Mouse (Mus musculus) MEL (cell line): ENCODE data around the gene Cpsf6. TPM values are rescaled to one million over a fixed set of nuclear protein-coding genes. Genes with fewer than 3 reads are reported as not detected.

Experiments
- DNase-seq: peaks from one replicate; pipeline ENCODE4 v3.0.0; 2011; ENCODE audit warnings: low read depth, low spot score
- H3K27ac ChIP-seq: 2 replicates; pipeline ENCODE4 v1.5.1; 2012; ENCODE audit warnings: low read depth, mild to moderate bottlenecking, control low read depth, low read length, moderate library complexity; ENCODE audit not compliant: control insufficient read depth
- H3K27me3 ChIP-seq, 2 experiments: fragments of 150-350 bp in 1 of 2; sonication (generic) in 1 of 2; 2 replicates each; pipeline ENCODE4 v1.6.1; 2012; ENCODE audit warnings: low read length in 2 of 2, mild to moderate bottlenecking in 2 of 2, improper control_type of control experiment in 1 of 2, moderate library complexity in 1 of 2; ENCODE audit not compliant: insufficient read depth in 2 of 2, control insufficient read depth in 1 of 2
- H3K36me3 ChIP-seq, 2 experiments: 2 replicates each; pipeline ENCODE4 v1.6.1; 2012 to 2014; ENCODE audit warnings: low read length in 2 of 2, improper control_type of control experiment in 1 of 2, inconsistent platforms in 1 of 2, mild to moderate bottlenecking in 1 of 2; ENCODE audit not compliant: insufficient read depth in 2 of 2, control insufficient read depth in 1 of 2
- H3K4me1 ChIP-seq, 2 experiments: fragments of 150-350 bp in 1 of 2; sonication (generic) in 1 of 2; 2 replicates each; pipeline ENCODE4 v1.6.1; 2012; ENCODE audit warnings: low read length in 2 of 2, improper control_type of control experiment in 1 of 2, mild to moderate bottlenecking in 1 of 2; ENCODE audit not compliant: insufficient read depth in 2 of 2, control insufficient read depth in 1 of 2
- H3K4me3 ChIP-seq, 2 experiments: fragments of 150-350 bp in 1 of 2; sonication (generic) in 1 of 2; 2 replicates each; pipeline ENCODE4 v1.5.1; 2012; ENCODE audit warnings: low read depth in 2 of 2, low read length in 2 of 2, mild to moderate bottlenecking in 2 of 2, moderate library complexity in 2 of 2, control low read depth in 1 of 2, improper control_type of control experiment in 1 of 2; ENCODE audit not compliant: control insufficient read depth in 1 of 2, insufficient read depth in 1 of 2
- H3K79me2 ChIP-seq: 2 replicates; pipeline ENCODE4 v1.6.1; 2012; ENCODE audit warnings: mild to moderate bottlenecking, low read length, moderate library complexity; ENCODE audit not compliant: control insufficient read depth, poor library complexity, insufficient read depth
- H3K9ac ChIP-seq: 2 replicates; pipeline ENCODE4 v1.6.1; 2012; ENCODE audit warnings: low read depth, mild to moderate bottlenecking, control low read depth, low read length, moderate library complexity; ENCODE audit not compliant: control insufficient read depth, poor library complexity, severe bottlenecking
- H3K9me3 ChIP-seq: fragments of 150-350 bp; sonication (generic); replicated peaks from 2 replicates; pipeline ENCODE4 v1.6.1; 2012; ENCODE audit warnings: mild to moderate bottlenecking, low read length, improper control_type of control experiment, moderate library complexity; ENCODE audit not compliant: insufficient read depth
- BHLHE40 ChIP-seq: IDR thresholded peaks from 2 replicates; pipeline ENCODE4 v1.6.1; 2012; ENCODE audit warnings: low read depth, mild to moderate bottlenecking, inconsistent platforms, low read length, improper control_type of control experiment, borderline replicate concordance
- CHD1 ChIP-seq: IDR thresholded peaks from 2 replicates; pipeline ENCODE4 v1.6.1; 2012; ENCODE audit warnings: low read depth, mild to moderate bottlenecking, inconsistent platforms, low read length, improper control_type of control experiment
- CHD2 ChIP-seq: IDR thresholded peaks from 2 replicates; pipeline ENCODE4 v1.6.1; 2011; ENCODE audit warnings: low read length, improper control_type of control experiment
- CTCF ChIP-seq, 3 experiments: IDR thresholded peaks in 2 of 3; conservative IDR thresholded peaks in 1 of 3; 2 replicates each; pipeline ENCODE4 v1.5.1; 2011 to 2012; ENCODE audit warnings: low read length in 3 of 3, low read depth in 2 of 3, mild to moderate bottlenecking in 2 of 3, improper control_type of control experiment in 1 of 3, inconsistent platforms in 1 of 3, mixed read lengths in 1 of 3, moderate library complexity in 1 of 3; ENCODE audit not compliant: control insufficient read depth in 1 of 3, insufficient read depth in 1 of 3, poor library complexity in 1 of 3, severe bottlenecking in 1 of 3
- E2F4 ChIP-seq: IDR thresholded peaks from 2 replicates; pipeline ENCODE4 v1.6.1; 2011; ENCODE audit warnings: low read depth, low read length, improper control_type of control experiment, borderline replicate concordance
- ELF1 ChIP-seq: IDR thresholded peaks from 2 replicates; pipeline ENCODE4 v1.6.1; 2014; ENCODE audit warnings: low read depth, mild to moderate bottlenecking, inconsistent platforms, low read length, improper control_type of control experiment, moderate library complexity
- EP300 ChIP-seq, 2 experiments: IDR thresholded peaks; 2 replicates each; pipeline ENCODE4 v1.6.1; 2011; ENCODE audit warnings: improper control_type of control experiment in 2 of 2, low read length in 2 of 2, low read depth in 1 of 2, mild to moderate bottlenecking in 1 of 2
- ETS1 ChIP-seq: IDR thresholded peaks from 2 replicates; pipeline ENCODE4 v1.6.1; 2012; ENCODE audit warnings: low read depth, mild to moderate bottlenecking, inconsistent platforms, low read length, improper control_type of control experiment, moderate library complexity
- GABPA ChIP-seq: IDR thresholded peaks from 2 replicates; pipeline ENCODE4 v1.6.1; 2012; ENCODE audit warnings: low read depth, mild to moderate bottlenecking, inconsistent platforms, low read length, improper control_type of control experiment, moderate library complexity
- GATA1 ChIP-seq: IDR thresholded peaks from 2 replicates; pipeline ENCODE4 v1.6.1; 2011; ENCODE audit warnings: low read depth, low read length, improper control_type of control experiment
- JUND ChIP-seq: IDR thresholded peaks from 2 replicates; pipeline ENCODE4 v1.6.1; 2011; ENCODE audit warnings: low read depth, mild to moderate bottlenecking, improper control_type of control experiment, low read length
- KAT2A ChIP-seq: conservative IDR thresholded peaks from 2 replicates; pipeline ENCODE4 v1.6.1; 2012; ENCODE audit warnings: low read depth, low read length, improper control_type of control experiment, inconsistent platforms
- MAFK ChIP-seq: IDR thresholded peaks from 2 replicates; pipeline ENCODE4 v1.6.1; 2011; ENCODE audit warnings: low read depth, mild to moderate bottlenecking, low read length, improper control_type of control experiment, borderline replicate concordance
- MAX ChIP-seq: IDR thresholded peaks from 2 replicates; pipeline ENCODE4 v1.6.1; 2011; ENCODE audit warnings: low read length, improper control_type of control experiment
- MEF2A ChIP-seq: IDR thresholded peaks from 2 replicates; pipeline ENCODE4 v1.6.1; 2014; ENCODE audit warnings: low read depth, mild to moderate bottlenecking, inconsistent platforms, low read length, improper control_type of control experiment; ENCODE audit not compliant: poor library complexity, insufficient replicate concordance, severe bottlenecking; ENCODE audit errors: extremely low read depth
- MXI1 ChIP-seq: IDR thresholded peaks from 2 replicates; pipeline ENCODE4 v1.6.1; 2011; ENCODE audit warnings: mild to moderate bottlenecking, low read depth, low read length, improper control_type of control experiment
- NRF1 ChIP-seq: IDR thresholded peaks from 2 replicates; pipeline ENCODE4 v1.6.1; 2014; ENCODE audit warnings: low read depth, mild to moderate bottlenecking, inconsistent platforms, low read length, improper control_type of control experiment, moderate library complexity; ENCODE audit not compliant: poor library complexity, insufficient read depth, severe bottlenecking
- POLR2A ChIP-seq, 2 experiments: IDR thresholded peaks; 2 replicates each; pipeline ENCODE4 v1.6.1; 2011 to 2012; ENCODE audit warnings: low read length in 2 of 2, mild to moderate bottlenecking in 2 of 2, control low read depth in 1 of 2, improper control_type of control experiment in 1 of 2, low read depth in 1 of 2, moderate library complexity in 1 of 2; ENCODE audit not compliant: control insufficient read depth in 1 of 2, insufficient read depth in 1 of 2, poor library complexity in 1 of 2
- POLR2AphosphoS2 ChIP-seq: IDR thresholded peaks from 2 replicates; pipeline ENCODE4 v1.6.1; 2011; ENCODE audit warnings: low read length, improper control_type of control experiment
- POLR2AphosphoS5 ChIP-seq: IDR thresholded peaks from 2 replicates; pipeline ENCODE4 v1.6.1; 2012; ENCODE audit warnings: low read depth, borderline replicate concordance, mild to moderate bottlenecking, inconsistent platforms, low read length, moderate library complexity, mixed read lengths
- RAD21 ChIP-seq: IDR thresholded peaks from 2 replicates; pipeline ENCODE4 v1.6.1; 2011; ENCODE audit warnings: mild to moderate bottlenecking, low read depth, low read length, improper control_type of control experiment
- RCOR1 ChIP-seq: IDR thresholded peaks from 2 replicates; pipeline ENCODE4 v1.6.1; 2012; ENCODE audit warnings: low read depth, mild to moderate bottlenecking, inconsistent platforms, low read length, improper control_type of control experiment
- SIN3A ChIP-seq: IDR thresholded peaks from 2 replicates; pipeline ENCODE4 v1.6.1; 2012; ENCODE audit warnings: low read length, improper control_type of control experiment, inconsistent platforms
- SMC3 ChIP-seq: IDR thresholded peaks from 2 replicates; pipeline ENCODE4 v1.6.1; 2011; ENCODE audit warnings: low read depth, low read length, improper control_type of control experiment
- TAL1 ChIP-seq: IDR thresholded peaks from 2 replicates; pipeline ENCODE4 v1.6.1; 2012; ENCODE audit warnings: mild to moderate bottlenecking, inconsistent platforms, low read length, moderate library complexity, mixed read lengths
- TBP ChIP-seq: IDR thresholded peaks from 2 replicates; pipeline ENCODE4 v1.8.0; 2011; ENCODE audit warnings: low read depth, low read length, improper control_type of control experiment
- UBTF ChIP-seq: IDR thresholded peaks from 2 replicates; pipeline ENCODE4 v1.6.1; 2012; ENCODE audit warnings: low read depth, mild to moderate bottlenecking, inconsistent platforms, low read length, improper control_type of control experiment, moderate library complexity, borderline replicate concordance; ENCODE audit not compliant: insufficient read depth
- USF1 ChIP-seq: IDR thresholded peaks from 2 replicates; pipeline ENCODE4 v1.6.1; 2014; ENCODE audit warnings: low read depth, mild to moderate bottlenecking, inconsistent platforms, low read length, improper control_type of control experiment, moderate library complexity
- ZC3H11A ChIP-seq: IDR thresholded peaks from 2 replicates; pipeline ENCODE4 v1.6.1; 2012; ENCODE audit warnings: low read depth, mild to moderate bottlenecking, inconsistent platforms, low read length, improper control_type of control experiment
- ZKSCAN1 ChIP-seq: IDR thresholded peaks from 2 replicates; pipeline ENCODE4 v1.6.1; 2012; ENCODE audit warnings: low read depth, mild to moderate bottlenecking, inconsistent platforms, low read length, improper control_type of control experiment, moderate library complexity
- ZMIZ1 ChIP-seq: IDR thresholded peaks from 2 replicates; pipeline ENCODE4 v1.6.1; 2012; ENCODE audit warnings: low read depth, mild to moderate bottlenecking, inconsistent platforms, low read length, improper control_type of control experiment, moderate library complexity
- ZNF384 ChIP-seq: IDR thresholded peaks from 2 replicates; pipeline ENCODE4 v1.6.1; 2012; ENCODE audit warnings: low read depth, mild to moderate bottlenecking, inconsistent platforms, low read length, improper control_type of control experiment
- polyA plus RNA-seq, 2 experiments: library from polyadenylated mRNA; stranded (reverse) in 1 of 2; unstranded in 1 of 2; fragments of >175 nt in 1 of 2; fragments of >200 nt in 1 of 2; gene quantifications; 2 replicates each; pipeline versions ENCODE4 v1.2.1 to v1.2.4; 2012; ENCODE audit warnings: low replicate concordance in 2 of 2, low read depth in 1 of 2; ENCODE audit not compliant: insufficient read length in 2 of 2, insufficient read depth in 1 of 2, missing spikeins in 1 of 2
- total RNA-seq: library from RNA; depleted of rRNA; stranded (reverse); fragments of 300-350 nt; gene quantifications from 2 replicates; pipeline ENCODE4 v1.2.3, GENCODE M21; 2012

Gene Cpsf6
- total and polyA plus RNA-seq, 3 experiments = 85.7 to 88.2 TPM; not detected in 1

- peak; percentile 68 for DNase-seq
- H3K27me3 ChIP-seq = no peaks in the 10 kb centered on the region
Observed at GRCm38 (mm10) chr10:117402403-117403333, 22.9 kb upstream of the Cpsf6 start.

GRCm38 (mm10) chr10:117401364-117401763 is 21.5 kb upstream of the Cpsf6 start:
- no peak overlapping the region for H3K4me3 ChIP-seq
- no peak overlapping the region for H3K27ac ChIP-seq
- no peaks in the 10 kb centered on the region for H3K36me3 ChIP-seq
- no peaks in the 10 kb centered on the region for H3K27me3 ChIP-seq
- H3K9me3 ChIP-seq = no peaks in the 10 kb centered on the region
- no peak for DNase-seq
- no peak overlapping the region for H3K9ac ChIP-seq
- no peaks in the 10 kb centered on the region for H3K79me2 ChIP-seq
- H3K4me1 ChIP-seq = peaks cover 2 to 8% of the 10 kb centered on the region in 2 experiments; a peak in 2 of 4 replicates
- no peak for TF ChIP-seq GABPA
- TF ChIP-seq RCOR1 = no peak
- TF ChIP-seq BHLHE40 = no peak
- no peak for TF ChIP-seq ZKSCAN1
- no peak for TF ChIP-seq ZNF384
- no peak for TF ChIP-seq CHD2
- TF ChIP-seq CTCF (IDR thresholded peaks at IDR 0.05 in 2 of 3, conservative IDR thresholded peaks at IDR 0.05 in 1 of 3; ENCODE audit: control insufficient read depth in 1 of 3, insufficient read depth in 1 of 3, low read depth in 2 of 3, low read length in 3 of 3, poor library complexity in 1 of 3, severe bottlenecking in 1 of 3) = no peak
- TF ChIP-seq POLR2A (IDR thresholded peaks at IDR 0.05; ENCODE audit: control insufficient read depth in 1 of 2, insufficient read depth in 1 of 2, low read depth in 1 of 2, low read length in 2 of 2, poor library complexity in 1 of 2) = no peak
- TF ChIP-seq POLR2AphosphoS5 = no peak
- no peak for TF ChIP-seq ETS1
- no peak for TF ChIP-seq NRF1
- TF ChIP-seq USF1 = no peak
- TF ChIP-seq JUND = no peak

More at GRCm38 (mm10) chr10:117402403-117403333, 22.9 kb upstream of the Cpsf6 start:
- H3K36me3 ChIP-seq = no peaks in the 10 kb centered on the region
- H3K4me1 ChIP-seq = peaks cover 2 to 8% of the 10 kb centered on the region in 2 experiments; a peak in 2 of 4 replicates
- H3K9ac ChIP-seq = no peak overlapping the region
- no peaks in the 10 kb centered on the region for H3K79me2 ChIP-seq
- no peak for TF ChIP-seq ETS1
- no peak for TF ChIP-seq JUND
- peak; percentile 56 for TF ChIP-seq ZC3H11A
- TF ChIP-seq SIN3A = no peak
- TF ChIP-seq POLR2AphosphoS5 = no peak
- no peak for TF ChIP-seq MAX
- no peak for TF ChIP-seq MAFK
- TF ChIP-seq GABPA = no peak
- no peak for TF ChIP-seq TBP
- no peak for TF ChIP-seq EP300 (IDR thresholded peaks at IDR 0.05; ENCODE audit: low read depth in 1 of 2, low read length in 2 of 2)
- no peak for TF ChIP-seq POLR2AphosphoS2
- no peak for TF ChIP-seq ELF1
- TF ChIP-seq ZMIZ1 = no peak
- TF ChIP-seq CHD1 = no peak
- no peak for TF ChIP-seq MEF2A
- peak; percentile 75 to 81 (median 81) for TF ChIP-seq CTCF (IDR thresholded peaks at IDR 0.05 in 2 of 3, conservative IDR thresholded peaks at IDR 0.05 in 1 of 3; ENCODE audit: control insufficient read depth in 1 of 3, insufficient read depth in 1 of 3, low read depth in 2 of 3, low read length in 3 of 3, poor library complexity in 1 of 3, severe bottlenecking in 1 of 3)
- TF ChIP-seq POLR2A (IDR thresholded peaks at IDR 0.05; ENCODE audit: control insufficient read depth in 1 of 2, insufficient read depth in 1 of 2, low read depth in 1 of 2, low read length in 2 of 2, poor library complexity in 1 of 2) = no peak
- no peak for TF ChIP-seq KAT2A
- no peak for TF ChIP-seq USF1
- no peak for TF ChIP-seq UBTF
- no peak for TF ChIP-seq TAL1
- no peak for TF ChIP-seq GATA1
- no peak for TF ChIP-seq MXI1
- TF ChIP-seq RAD21 = peak; percentile 68
- no peak for TF ChIP-seq ZKSCAN1
- TF ChIP-seq CHD2 = no peak
- TF ChIP-seq ZNF384 = peak; percentile 79
- TF ChIP-seq BHLHE40 = no peak
- peak; percentile 64 for TF ChIP-seq SMC3
- no peak for TF ChIP-seq E2F4
- no peak overlapping the region for H3K4me3 ChIP-seq
- no peaks in the 10 kb centered on the region for H3K9me3 ChIP-seq
- H3K27ac ChIP-seq = no peak overlapping the region
